Mouse (Mus musculus) ES-Bruce4 (cell line): ENCODE data around the gene Hps4. TPM values are rescaled to one million over a fixed set of nuclear protein-coding genes. Genes with fewer than 3 reads are reported as not detected.

Experiments
- H3K27ac ChIP-seq: 2 replicates; pipeline ENCODE4 v1.5.1; 2012; ENCODE audit warnings: low read length, inconsistent platforms; ENCODE audit not compliant: insufficient read depth
- H3K27me3 ChIP-seq: 2 replicates; pipeline ENCODE4 v1.6.1; 2012; ENCODE audit warnings: mild to moderate bottlenecking, low read length, inconsistent platforms; ENCODE audit not compliant: control insufficient read depth, poor library complexity, insufficient read depth, severe bottlenecking
- H3K36me3 ChIP-seq: 2 replicates; pipeline ENCODE4 v1.6.1; 2012; ENCODE audit warnings: inconsistent platforms, mild to moderate bottlenecking, low read length, moderate library complexity; ENCODE audit not compliant: control insufficient read depth, poor library complexity, insufficient read depth, severe bottlenecking
- H3K4me1 ChIP-seq: one replicate; pipeline ENCODE4 v1.8.1; 2011; ENCODE audit warnings: low read length; ENCODE audit not compliant: control insufficient read depth, insufficient read depth
- H3K4me3 ChIP-seq: 2 replicates; pipeline ENCODE4 v1.5.1; 2011; ENCODE audit warnings: low read depth, mild to moderate bottlenecking, low read length
- H3K9ac ChIP-seq: 2 replicates; pipeline ENCODE4 v1.6.1; 2012; ENCODE audit warnings: low read depth, mild to moderate bottlenecking, inconsistent platforms; ENCODE audit not compliant: poor library complexity, severe bottlenecking
- H3K9me3 ChIP-seq: replicated peaks from 2 replicates; pipeline ENCODE4 v1.6.1; 2012; ENCODE audit warnings: mild to moderate bottlenecking, low read length, inconsistent platforms; ENCODE audit not compliant: control insufficient read depth, poor library complexity, insufficient read depth, severe bottlenecking
- CTCF ChIP-seq: IDR thresholded peaks from one replicate; pipeline ENCODE4 v1.8.1; 2011; ENCODE audit warnings: low read depth, low read length
- EP300 ChIP-seq: IDR thresholded peaks from 2 replicates; pipeline ENCODE4 v1.6.1; 2011; ENCODE audit warnings: low read depth, low read length; ENCODE audit not compliant: insufficient read depth
- POLR2A ChIP-seq: IDR thresholded peaks from one replicate; pipeline ENCODE4 v1.8.1; 2011; ENCODE audit warnings: low read length; ENCODE audit not compliant: insufficient read depth
- polyA plus RNA-seq: library from polyadenylated mRNA; stranded (reverse); fragments of >200 nt; gene quantifications from 2 replicates; pipeline ENCODE4 v1.2.4, GENCODE M21; 2011; ENCODE audit warnings: low read depth; ENCODE audit not compliant: missing spikeins, insufficient read depth, insufficient read length

The Hps4 gene
- polyA plus RNA-seq, 1 experiment, result 17.3 TPM

- H3K36me3 ChIP-seq, result no peaks in the 10 kb centered on the region
- H3K4me1 ChIP-seq, result no peaks in the 10 kb centered on the region
- no peak overlapping the region for H3K4me3 ChIP-seq
- no peak overlapping the region for H3K9ac ChIP-seq
- TF ChIP-seq POLR2A (no peak), EP300 (no peak), CTCF (no peak)
- no peaks in the 10 kb centered on the region for H3K9me3 ChIP-seq
- H3K27ac ChIP-seq, result no peak overlapping the region
- no peaks in the 10 kb centered on the region for H3K27me3 ChIP-seq
These were observed 33.2 kb downstream of the Hps4 start for GRCm38 (mm10) chr5:112376111-112376510.

- H3K36me3 ChIP-seq, result no peaks in the 10 kb centered on the region
These were observed 34.5 kb downstream of the Hps4 start for GRCm38 (mm10) chr5:112377380-112377779.

GRCm38 (mm10) chr5:112378716-112379115 lies 35.8 kb downstream of the Hps4 start:
- no peaks in the 10 kb centered on the region for H3K27me3 ChIP-seq
- H3K4me1 ChIP-seq, result no peaks in the 10 kb centered on the region
- no peak overlapping the region for H3K27ac ChIP-seq
- H3K36me3 ChIP-seq, result no peaks in the 10 kb centered on the region
- no peak for TF ChIP-seq POLR2A
- no peak for TF ChIP-seq EP300
- no peak for TF ChIP-seq CTCF
- no peaks in the 10 kb centered on the region for H3K9me3 ChIP-seq
- H3K9ac ChIP-seq, result no peak overlapping the region
- H3K4me3 ChIP-seq, result no peak overlapping the region

More at GRCm38 (mm10) chr5:112377380-112377779, 34.5 kb downstream of the Hps4 start:
- no peaks in the 10 kb centered on the region for H3K4me1 ChIP-seq
- H3K4me3 ChIP-seq, result no peak overlapping the region
- no peak overlapping the region for H3K27ac ChIP-seq
- no peak overlapping the region for H3K9ac ChIP-seq
- TF ChIP-seq EP300 (no peak), POLR2A (no peak), CTCF (no peak)
- H3K27me3 ChIP-seq, result no peaks in the 10 kb centered on the region
- no peaks in the 10 kb centered on the region for H3K9me3 ChIP-seq

- Histone ChIP-seq H3K36me3 (no peaks in the 10 kb centered on the region), H3K4me1 (no peaks in the 10 kb centered on the region), H3K27me3 (no peaks in the 10 kb centered on the region), H3K9me3 (no peaks in the 10 kb centered on the region), H3K9ac (no peak overlapping the region), H3K27ac (no peak overlapping the region), H3K4me3 (no peak overlapping the region)
- TF ChIP-seq CTCF (no peak), EP300 (no peak), POLR2A (no peak)
These were observed 38.3 kb downstream of the Hps4 start for GRCm38 (mm10) chr5:112381154-112381553.

GRCm38 (mm10) chr5:112382042-112382441 lies 39.2 kb downstream of the Hps4 start:
- no peaks in the 10 kb centered on the region for H3K27me3 ChIP-seq
- H3K9ac ChIP-seq, result no peak overlapping the region
- H3K27ac ChIP-seq, result no peak overlapping the region
- H3K36me3 ChIP-seq, result no peaks in the 10 kb centered on the region
- TF ChIP-seq POLR2A, result no peak
- H3K4me1 ChIP-seq, result no peaks in the 10 kb centered on the region
- no peaks in the 10 kb centered on the region for H3K9me3 ChIP-seq
- H3K4me3 ChIP-seq, result no peak overlapping the region

GRCm38 (mm10) chr5:112382641-112383330 lies 39.9 kb downstream of the Hps4 start:
- Histone ChIP-seq H3K9me3 (no peaks in the 10 kb centered on the region), H3K27me3 (no peaks in the 10 kb centered on the region), H3K4me3 (no peak overlapping the region), H3K9ac (no peak overlapping the region), H3K36me3 (no peaks in the 10 kb centered on the region), H3K4me1 (no peaks in the 10 kb centered on the region), H3K27ac (no peak overlapping the region)
- TF ChIP-seq POLR2A (no peak), EP300 (no peak), CTCF (no peak)
